Mouse (Mus musculus) kidney, adult 2 months (tissue): ENCODE results near the gene Dnm2. TPM values are rescaled to one million over a fixed set of nuclear protein-coding genes. Genes with fewer than 3 reads are reported as not detected.

Experiments
- DNase-seq: peaks from one replicate; pipeline ENCODE4 v3.0.0; 2021
- H3K27ac ChIP-seq: fragments of 200-500 bp; 2 replicates; pipeline ENCODE4 v1.5.1; 2012; ENCODE audit warnings: low read depth, low read length, control low read depth, inconsistent platforms; ENCODE audit not compliant: insufficient read depth
- H3K27me3 ChIP-seq: fragments of 200-500 bp; replicated peaks from 2 replicates; pipeline ENCODE4 v1.6.1; 2012; ENCODE audit warnings: mild to moderate bottlenecking, moderate library complexity, low read length, inconsistent platforms; ENCODE audit not compliant: control insufficient read depth, insufficient read depth
- H3K36me3 ChIP-seq: fragments of 200-500 bp; 2 replicates; pipeline ENCODE4 v1.6.1; 2012; ENCODE audit warnings: mild to moderate bottlenecking, moderate library complexity, low read length, inconsistent platforms; ENCODE audit not compliant: control insufficient read depth, insufficient read depth
- H3K4me1 ChIP-seq: fragments of 200-500 bp; 2 replicates; pipeline ENCODE4 v1.6.1; 2011; ENCODE audit warnings: low read length; ENCODE audit not compliant: control insufficient read depth, insufficient read depth
- H3K4me3 ChIP-seq: fragments of 200-500 bp; 2 replicates; pipeline ENCODE4 v1.5.1; 2011; ENCODE audit warnings: mild to moderate bottlenecking, low read depth, low read length, control low read depth; ENCODE audit not compliant: insufficient read depth
- CTCF ChIP-seq: fragments of 200-500 bp; conservative IDR thresholded peaks from 2 replicates; pipeline ENCODE4 v1.5.1; 2011; ENCODE audit warnings: low read depth, mild to moderate bottlenecking, control low read depth, low read length, moderate library complexity, mixed read lengths; ENCODE audit not compliant: insufficient read depth, insufficient read length
- POLR2A ChIP-seq: fragments of 200-500 bp; IDR thresholded peaks from one replicate; pipeline ENCODE4 v1.6.1; 2011; ENCODE audit warnings: low read depth, low read length, control low read depth
- WGBS: fragments of 180-500 bp; shearing (Covaris S2); methylation state at CpG from one replicate; pipeline ENCODE4 v1.1.7; 2018; 5-methylcytosine and 5-hydroxymethylcytosine counted together
- polyA plus RNA-seq: library from polyadenylated mRNA; depleted of rRNA; stranded (reverse); fragments of >200 nt; gene quantifications from 2 replicates; pipeline ENCODE4 v1.2.3, GENCODE M21; 2012

Dnm2 gene
- polyA plus RNA-seq, 1 experiment = 101 TPM

DNA sequence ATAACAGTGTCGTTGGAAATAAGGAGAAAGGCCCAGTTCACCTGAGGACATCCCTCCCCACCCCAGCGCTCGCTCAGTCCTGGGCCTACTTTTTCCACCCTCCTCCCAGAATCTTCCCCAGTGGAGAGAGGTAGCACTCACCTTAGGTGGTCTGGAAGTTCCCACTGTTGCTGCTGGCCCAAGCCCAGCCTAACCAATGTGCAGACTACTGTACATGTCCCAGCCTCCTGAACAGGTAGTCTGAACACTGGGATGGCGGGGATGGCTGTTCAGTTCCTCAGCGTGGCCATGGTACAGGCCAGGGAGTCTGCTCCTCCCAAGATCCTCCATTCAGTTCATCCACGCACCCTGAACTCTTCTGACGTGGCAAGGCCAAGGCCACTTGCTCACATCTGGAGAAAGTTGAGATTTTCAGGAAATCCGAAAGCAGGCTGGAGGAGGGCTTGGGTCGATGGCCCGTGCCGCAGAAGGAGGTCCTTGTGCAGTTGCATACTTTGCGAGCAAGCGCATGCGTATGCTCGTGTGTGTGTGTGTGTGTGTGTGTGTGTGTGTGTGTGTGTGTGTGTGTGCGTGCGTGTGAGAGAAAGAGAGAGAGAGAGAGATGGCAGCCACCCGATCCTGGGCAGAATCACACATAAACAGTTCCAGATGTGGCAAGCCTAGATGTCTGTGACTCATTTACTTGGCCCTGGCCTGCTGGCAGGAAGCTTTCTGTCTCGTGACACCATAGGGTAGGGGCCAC, 71.8 kb downstream of the Dnm2 start:
- peak; percentile 35 for DNase-seq
- Histone ChIP-seq H3K4me1 (0 out of 2 replicates have a peak, but pooled peaks cover 4% of the 10 kb centered on the region), H3K27ac (no peak overlapping the region), H3K36me3 (no peaks in the 10 kb centered on the region), H3K27me3 (no peaks in the 10 kb centered on the region), H3K4me3 (no peak overlapping the region)
- 68% methylated on average over 19 of the region's 19 CpGs for WGBS
- TF ChIP-seq POLR2A (no peak), CTCF (no peak)

DNA sequence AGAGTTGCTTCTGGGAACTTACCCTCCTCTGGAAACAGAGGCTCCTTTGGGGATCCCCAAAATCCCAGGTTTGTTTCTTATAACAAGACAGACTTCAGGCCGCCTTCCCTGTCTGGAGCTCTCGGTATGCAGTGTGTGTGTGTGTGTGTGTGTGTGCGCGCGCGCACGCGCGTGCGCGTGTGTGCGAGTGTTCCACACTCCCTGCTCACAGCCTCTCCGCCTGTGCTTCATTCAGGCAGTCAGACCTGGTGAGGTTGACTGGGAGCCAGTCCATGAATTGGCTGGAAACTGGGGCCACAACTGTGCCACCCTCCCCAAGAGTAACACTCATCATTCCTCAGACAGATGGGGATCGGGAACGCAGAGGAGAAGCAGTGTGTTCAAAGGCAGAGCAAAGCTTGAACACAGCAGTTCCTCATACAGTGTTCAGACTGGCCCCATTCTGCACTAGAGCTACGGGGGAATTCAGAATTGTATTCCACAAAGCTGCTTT, 72.4 kb downstream of the Dnm2 start:
- no peak overlapping the region for H3K27ac ChIP-seq
- WGBS = 91% methylated on average over 16 of the region's 16 CpGs
- H3K4me1 ChIP-seq = 0 out of 2 replicates have a peak, but pooled peaks cover 4% of the 10 kb centered on the region
- no peaks in the 10 kb centered on the region for H3K36me3 ChIP-seq
- no peak for DNase-seq
- no peak overlapping the region for H3K4me3 ChIP-seq
- TF ChIP-seq CTCF (no peak), POLR2A (no peak)
- H3K27me3 ChIP-seq = no peaks in the 10 kb centered on the region

DNA sequence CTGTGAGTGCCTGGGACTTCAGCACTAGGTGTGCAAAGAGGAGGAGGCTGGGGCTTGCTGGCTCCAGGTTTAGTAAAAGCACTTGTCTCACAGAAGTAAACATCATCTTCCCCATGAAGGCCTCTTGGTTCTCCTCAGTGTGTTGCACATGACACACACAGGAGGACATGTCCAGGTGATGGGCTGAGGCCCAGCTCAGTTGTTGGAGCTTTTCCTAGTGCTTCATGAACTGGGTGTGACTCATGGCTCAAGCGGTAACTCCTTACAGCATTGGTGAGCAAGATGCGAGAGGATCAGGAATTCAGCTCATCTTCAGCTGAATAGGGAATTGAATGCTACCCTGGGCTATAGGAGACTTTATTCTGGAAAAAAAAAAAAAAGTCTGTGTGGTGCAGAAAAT, 73.0 kb downstream of the Dnm2 start:
- Histone ChIP-seq H3K36me3 (no peaks in the 10 kb centered on the region), H3K4me1 (0 out of 2 replicates have a peak, but pooled peaks cover 4% of the 10 kb centered on the region), H3K27me3 (no peaks in the 10 kb centered on the region), H3K4me3 (no peak overlapping the region), H3K27ac (no peak overlapping the region)
- DNase-seq = no peak
- WGBS = 97% methylated on average over 2 of the region's 2 CpGs
- TF ChIP-seq POLR2A (no peak), CTCF (no peak)

DNA sequence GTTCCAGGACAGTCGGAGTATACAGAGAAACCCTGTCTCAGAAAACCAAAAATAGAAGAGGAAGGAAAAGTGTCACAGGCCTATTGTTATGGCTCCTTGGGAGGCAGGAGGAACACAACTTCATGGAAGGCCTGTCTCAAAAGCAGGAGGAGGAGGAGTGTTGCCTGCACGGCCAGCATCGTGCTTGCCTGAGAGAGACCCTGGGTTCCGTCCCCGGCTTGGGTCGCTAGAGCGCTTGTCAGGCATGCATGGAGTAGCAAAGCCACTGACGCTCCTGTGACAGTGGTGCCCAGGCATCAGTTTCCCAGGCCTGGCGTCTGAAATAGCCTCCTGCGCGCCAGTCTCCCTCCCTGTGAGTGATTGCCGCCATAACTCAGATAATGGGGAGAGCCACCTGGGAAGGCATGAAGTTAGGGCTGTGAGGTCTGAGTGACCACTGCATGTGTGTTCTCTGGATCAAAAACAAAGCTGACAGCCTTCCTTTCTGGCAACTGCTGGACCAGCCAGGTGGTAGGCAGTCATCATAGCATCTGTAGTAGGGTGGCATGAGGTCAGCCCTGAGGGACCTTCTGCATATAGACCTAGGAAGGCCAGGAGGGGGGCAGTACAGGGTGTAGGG, 73.7 kb downstream of the Dnm2 start:
- H3K27ac ChIP-seq = no peak overlapping the region

DNA sequence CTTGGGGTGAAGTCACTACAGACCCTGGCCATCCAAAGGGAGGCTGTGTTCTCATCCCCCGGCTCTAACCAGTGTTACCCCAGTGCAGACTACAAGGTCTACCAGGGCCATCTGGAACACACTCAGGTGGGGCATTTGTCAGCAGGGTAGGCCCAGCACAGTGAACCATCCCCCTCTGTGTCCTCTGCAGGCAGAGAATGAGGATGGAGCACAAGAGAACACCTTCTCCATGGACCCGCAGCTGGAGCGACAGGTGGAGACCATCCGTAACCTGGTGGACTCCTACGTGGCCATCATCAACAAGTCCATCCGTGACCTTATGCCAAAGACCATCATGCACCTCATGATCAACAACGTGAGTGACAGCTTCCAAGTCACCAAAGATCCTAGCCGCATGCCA, 78.6 kb downstream of the Dnm2 start:
- WGBS = 92% methylated on average over 8 of the region's 8 CpGs
- no peaks in the 10 kb centered on the region for H3K4me1 ChIP-seq
- DNase-seq = no peak
- no peaks in the 10 kb centered on the region for H3K27me3 ChIP-seq
- no peak overlapping the region for H3K27ac ChIP-seq
- H3K36me3 ChIP-seq = no peaks in the 10 kb centered on the region
- no peak overlapping the region for H3K4me3 ChIP-seq
- no peak for TF ChIP-seq CTCF
- no peak for TF ChIP-seq POLR2A

More for the DNA sequence above, 73.7 kb downstream of the Dnm2 start:
- H3K27me3 ChIP-seq = no peaks in the 10 kb centered on the region
- H3K4me3 ChIP-seq = no peak overlapping the region
- TF ChIP-seq POLR2A = no peak
- no peak for TF ChIP-seq CTCF
- H3K4me1 ChIP-seq = 0 out of 2 replicates have a peak, but pooled peaks cover 4% of the 10 kb centered on the region
- 74% methylated on average over 12 of the region's 12 CpGs for WGBS
- H3K36me3 ChIP-seq = no peaks in the 10 kb centered on the region
- DNase-seq = no peak

DNA sequence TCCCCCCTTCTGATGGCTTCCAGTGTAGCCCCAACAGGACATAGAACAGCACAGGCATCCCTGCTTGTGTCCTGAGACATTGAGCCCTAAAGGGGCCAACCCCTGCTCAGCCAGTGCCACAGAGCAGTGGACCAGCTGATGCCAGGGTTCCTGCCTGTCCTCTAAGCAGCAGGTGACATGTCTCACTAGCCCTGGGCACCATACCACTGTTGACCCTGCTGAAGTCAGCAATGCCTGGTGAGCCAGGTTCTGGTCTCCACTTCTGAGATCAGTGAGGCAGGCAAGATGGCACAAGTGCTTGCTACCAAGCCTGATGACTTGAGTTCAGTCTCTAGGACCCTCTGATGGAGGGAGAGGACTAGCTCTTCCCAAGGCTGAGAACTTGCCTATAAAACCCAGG, 81.1 kb downstream of the Dnm2 start:
- no peak overlapping the region for H3K27ac ChIP-seq

More for the DNA sequence above, 81.1 kb downstream of the Dnm2 start:
- Histone ChIP-seq H3K4me3 (no peak overlapping the region), H3K27me3 (no peaks in the 10 kb centered on the region), H3K36me3 (no peaks in the 10 kb centered on the region), H3K4me1 (peaks cover 2% of the 10 kb centered on the region; the same call in 1 of the 2 replicates)
- no peak for DNase-seq
- TF ChIP-seq CTCF = no peak
- no peak for TF ChIP-seq POLR2A
